Mouse (Mus musculus) intestine, postnatal 0 days (tissue): ENCODE results near the gene Sytl2. TPM values are rescaled to one million over a fixed set of nuclear protein-coding genes. Genes with fewer than 3 reads are reported as not detected.

Source experiments
- ATAC-seq: fragments of 200-750 bp; cut with Nextera tagmentation; 2 replicates; pipeline ENCODE4 v1.8.0; 2017; ENCODE audit warnings: mild to moderate bottlenecking, moderate TSS enrichment, moderate library complexity
- H3K27ac ChIP-seq: fragments of 300-500 bp; sonication (generic); 2 replicates; pipeline ENCODE4 v1.5.1; 2014; ENCODE audit warnings: mild to moderate bottlenecking, low read depth, low read length, moderate library complexity
- H3K27me3 ChIP-seq: fragments of 300-500 bp; sonication (generic); replicated peaks from 2 replicates; pipeline ENCODE4 v1.6.1; 2014; ENCODE audit warnings: low read length, mixed read lengths; ENCODE audit not compliant: control insufficient read depth, insufficient read depth
- H3K36me3 ChIP-seq: fragments of 300-500 bp; sonication (generic); 2 replicates; pipeline ENCODE4 v1.6.1; 2014; ENCODE audit warnings: mild to moderate bottlenecking, moderate library complexity; ENCODE audit not compliant: control insufficient read depth, insufficient read depth
- H3K4me1 ChIP-seq: fragments of 300-500 bp; sonication (generic); replicated peaks from 2 replicates; pipeline ENCODE4 v1.6.1; 2014; ENCODE audit warnings: antibody characterized with exemption, low read length, mixed read lengths; ENCODE audit not compliant: control insufficient read depth, insufficient read depth
- H3K4me2 ChIP-seq: fragments of 300-500 bp; sonication (generic); replicated peaks from 2 replicates; pipeline ENCODE4 v1.6.1; 2014; ENCODE audit warnings: low read depth, mild to moderate bottlenecking, moderate library complexity
- H3K4me3 ChIP-seq: fragments of 300-500 bp; sonication (generic); 2 replicates; pipeline ENCODE4 v1.5.1; 2014; ENCODE audit warnings: low read depth, low read length
- H3K9ac ChIP-seq: fragments of 300-500 bp; sonication (generic); 2 replicates; pipeline ENCODE4 v1.6.1; 2014; ENCODE audit warnings: mild to moderate bottlenecking, low read depth, low read length
- H3K9me3 ChIP-seq: fragments of 300-500 bp; sonication (generic); 2 replicates; pipeline ENCODE4 v1.6.1; 2016; ENCODE audit warnings: mixed run types; ENCODE audit not compliant: control insufficient read depth
- CTCF ChIP-seq: sonication (generic); IDR thresholded peaks from 2 replicates; pipeline ENCODE4 v1.5.1; 2016; ENCODE audit warnings: low read depth, mild to moderate bottlenecking, control low read depth, antibody characterized with exemption, moderate library complexity
- WGBS: fragments of 180-500 bp; shearing (Covaris S2); extraction: QIAGEN DNeasy Blood & Tissue Kit; methylation state at CpG from one replicate; pipeline ENCODE4 v1.1.7; 2014; 5-methylcytosine and 5-hydroxymethylcytosine counted together
- polyA plus RNA-seq: library from polyadenylated mRNA; unstranded; fragments of >200 nt; fragmentation: Nextera tagmentation; extraction: Ambion mirVana; gene quantifications from 2 replicates; pipeline ENCODE4 v1.2.1, GENCODE M21; 2015

Sytl2 gene
- polyA plus RNA-seq, 1 experiment from 2014 or later, result 7.0 TPM

DNA sequence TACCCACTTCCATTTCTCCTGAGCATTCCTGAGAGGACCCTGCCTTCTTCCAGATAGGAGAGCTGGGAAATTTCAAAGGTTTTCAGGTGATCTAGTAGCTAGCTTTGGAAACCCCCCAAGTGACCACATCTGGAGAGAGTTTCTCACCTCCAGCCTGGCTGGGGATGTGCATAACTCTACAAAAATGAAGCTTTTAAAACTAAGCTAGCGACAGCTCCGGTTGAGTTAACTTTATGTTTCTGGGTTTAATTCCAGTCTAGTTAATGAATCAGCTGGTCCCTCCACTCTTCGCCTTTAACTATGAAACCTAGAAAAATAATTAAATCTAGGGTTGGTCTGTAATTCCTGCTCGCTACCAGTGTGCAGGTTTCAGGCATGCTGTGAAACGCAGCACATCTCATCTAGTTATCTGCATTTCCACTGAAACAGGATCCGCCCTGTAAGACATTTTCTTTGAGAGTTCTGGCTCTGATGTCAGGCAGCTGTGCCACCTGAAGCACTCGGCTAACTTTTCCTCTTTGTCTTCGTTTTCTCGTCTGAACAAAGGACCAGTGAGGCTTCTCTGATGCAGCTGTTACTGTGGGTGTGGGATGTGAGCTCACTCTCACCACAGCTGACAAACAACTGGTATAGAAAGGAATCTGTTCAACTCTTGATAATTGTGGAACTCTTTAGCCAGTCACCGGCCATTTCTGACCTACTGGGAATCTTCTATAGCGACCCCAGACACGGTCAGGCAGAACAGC lies 39.3 kb downstream of the Sytl2 start:
- no peaks in the 10 kb centered on the region for H3K36me3 ChIP-seq
- H3K4me1 ChIP-seq, result no peaks in the 10 kb centered on the region
- H3K27me3 ChIP-seq, result no peaks in the 10 kb centered on the region
- ATAC-seq, result no peak
- H3K27ac ChIP-seq, result no peak overlapping the region
- no peak overlapping the region for H3K4me2 ChIP-seq
- WGBS, result 70% methylated on average over 12 of the region's 12 CpGs
- H3K4me3 ChIP-seq, result no peak overlapping the region
- no peak overlapping the region for H3K9ac ChIP-seq
- no peak for TF ChIP-seq CTCF
- no peaks in the 10 kb centered on the region for H3K9me3 ChIP-seq

DNA sequence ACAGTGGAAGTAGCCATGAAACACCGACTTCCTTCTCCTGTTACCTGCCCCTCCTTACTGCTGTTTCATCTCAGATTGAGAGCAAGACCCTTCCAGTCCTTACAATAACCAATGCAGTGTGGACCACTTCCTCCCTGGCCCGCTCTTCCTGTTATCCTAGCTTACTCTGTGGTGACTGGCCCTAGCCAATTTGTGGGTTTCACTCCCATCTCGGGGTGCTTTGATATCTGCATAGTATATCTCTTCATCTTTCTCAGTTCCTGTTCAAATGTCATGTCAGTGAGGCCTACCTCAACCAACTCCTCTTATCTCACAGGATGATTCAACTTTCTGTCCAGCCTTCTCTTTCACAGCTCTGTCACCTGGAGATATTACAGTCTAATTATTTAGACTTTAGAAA lies 42.9 kb downstream of the Sytl2 start:
- no peak for TF ChIP-seq CTCF
- 67% methylated on average over 3 of the region's 3 CpGs for WGBS

DNA sequence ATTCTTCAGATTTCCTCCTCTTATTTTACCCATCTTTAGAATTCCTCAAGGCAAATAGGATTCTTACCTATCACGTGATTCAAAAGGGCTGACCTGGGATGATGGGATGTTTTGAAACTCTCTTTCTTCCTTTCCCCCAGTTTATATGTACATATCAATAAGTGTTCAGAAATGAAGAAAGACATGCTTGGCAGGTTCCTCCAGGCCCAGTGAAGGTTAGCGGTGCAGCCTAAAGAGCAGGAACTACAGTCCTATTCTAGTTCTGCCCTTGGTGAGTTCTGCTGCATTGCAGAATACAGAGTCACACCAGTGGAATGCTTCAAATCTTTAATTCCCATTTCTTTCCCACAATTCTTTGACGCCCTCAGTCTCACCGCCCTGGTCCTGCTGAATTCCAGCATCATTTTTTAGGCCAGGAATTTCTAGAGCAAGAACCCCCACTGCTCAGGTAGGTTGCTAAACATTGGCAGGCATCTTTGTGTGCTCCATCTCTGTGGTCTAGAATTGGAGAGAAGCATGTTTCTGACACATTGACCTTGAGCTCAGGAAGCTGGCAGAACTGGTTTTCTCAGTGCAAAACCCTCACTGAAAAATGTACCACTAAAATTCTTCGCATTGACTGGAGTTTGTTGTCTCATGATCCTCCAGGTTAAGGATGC lies 45.9 kb downstream of the Sytl2 start:
- Histone ChIP-seq H3K9ac (no peak overlapping the region), H3K9me3 (no peaks in the 10 kb centered on the region), H3K4me3 (no peak overlapping the region), H3K36me3 (no peaks in the 10 kb centered on the region), H3K27ac (no peak overlapping the region), H3K4me2 (no peak overlapping the region), H3K4me1 (no peaks in the 10 kb centered on the region), H3K27me3 (no peaks in the 10 kb centered on the region)
- ATAC-seq, result no peak
- no peak for TF ChIP-seq CTCF
- WGBS, result 80% methylated on average over 5 of the region's 5 CpGs

More for the DNA sequence above, 42.9 kb downstream of the Sytl2 start:
- Histone ChIP-seq H3K4me2 (no peak overlapping the region), H3K27ac (no peak overlapping the region), H3K36me3 (no peaks in the 10 kb centered on the region), H3K4me3 (no peak overlapping the region), H3K9ac (no peak overlapping the region), H3K9me3 (no peaks in the 10 kb centered on the region), H3K27me3 (no peaks in the 10 kb centered on the region), H3K4me1 (no peaks in the 10 kb centered on the region)
- no peak for ATAC-seq

DNA sequence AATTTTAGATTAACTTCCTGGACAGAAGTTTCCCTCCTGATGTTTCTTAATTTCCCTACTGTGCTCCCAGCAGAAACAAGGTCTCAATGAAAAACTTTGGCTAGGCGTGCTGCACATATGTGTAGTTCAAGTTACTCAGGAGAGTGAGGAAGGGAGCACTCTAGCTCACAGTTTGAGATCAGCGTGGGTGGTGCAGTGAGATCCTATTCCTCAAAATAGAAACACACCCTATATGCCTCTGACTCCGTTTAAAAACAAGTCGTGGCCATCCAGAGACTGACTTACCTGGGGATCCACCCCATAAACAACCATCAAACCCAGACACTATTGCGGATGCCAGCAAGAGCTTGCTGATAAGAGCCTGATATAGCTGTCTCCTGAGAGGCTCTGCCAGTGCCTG lies 47.0 kb downstream of the Sytl2 start:
- Histone ChIP-seq H3K4me1 (no peaks in the 10 kb centered on the region), H3K9ac (no peak overlapping the region), H3K9me3 (no peaks in the 10 kb centered on the region), H3K36me3 (no peaks in the 10 kb centered on the region), H3K27ac (no peak overlapping the region), H3K27me3 (no peaks in the 10 kb centered on the region), H3K4me3 (no peak overlapping the region), H3K4me2 (no peak overlapping the region)
- no peak for ATAC-seq
- 56% methylated on average over 5 of the region's 5 CpGs for WGBS
- TF ChIP-seq CTCF, result no peak

DNA sequence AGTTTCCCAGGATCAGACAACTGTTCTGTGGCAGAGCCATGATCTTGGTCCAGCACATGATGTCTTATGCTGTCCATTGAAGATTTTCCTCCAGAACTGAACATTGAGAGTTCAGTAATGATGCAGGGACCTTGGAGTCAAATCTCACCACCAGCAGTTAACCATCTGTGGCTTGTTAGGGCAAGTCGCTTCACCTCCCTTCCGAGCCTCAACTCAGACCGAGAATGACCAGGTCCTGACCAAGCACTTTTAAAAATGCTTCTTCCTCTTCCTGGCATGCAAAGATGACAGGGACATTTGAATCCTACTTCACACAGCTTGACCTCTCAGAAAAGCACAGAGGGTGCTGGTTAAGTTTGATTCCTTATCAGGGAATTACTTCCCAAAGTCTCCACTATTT lies 50.1 kb downstream of the Sytl2 start:
- H3K9ac ChIP-seq, result no peak overlapping the region
- 91% methylated on average over 3 of the region's 3 CpGs for WGBS
- H3K27ac ChIP-seq, result no peak overlapping the region
- no peak for TF ChIP-seq CTCF
- no peak overlapping the region for H3K4me2 ChIP-seq
- no peaks in the 10 kb centered on the region for H3K27me3 ChIP-seq
- H3K9me3 ChIP-seq, result no peaks in the 10 kb centered on the region
- ATAC-seq, result no peak
- no peaks in the 10 kb centered on the region for H3K36me3 ChIP-seq
- no peak overlapping the region for H3K4me3 ChIP-seq
- no peaks in the 10 kb centered on the region for H3K4me1 ChIP-seq

DNA sequence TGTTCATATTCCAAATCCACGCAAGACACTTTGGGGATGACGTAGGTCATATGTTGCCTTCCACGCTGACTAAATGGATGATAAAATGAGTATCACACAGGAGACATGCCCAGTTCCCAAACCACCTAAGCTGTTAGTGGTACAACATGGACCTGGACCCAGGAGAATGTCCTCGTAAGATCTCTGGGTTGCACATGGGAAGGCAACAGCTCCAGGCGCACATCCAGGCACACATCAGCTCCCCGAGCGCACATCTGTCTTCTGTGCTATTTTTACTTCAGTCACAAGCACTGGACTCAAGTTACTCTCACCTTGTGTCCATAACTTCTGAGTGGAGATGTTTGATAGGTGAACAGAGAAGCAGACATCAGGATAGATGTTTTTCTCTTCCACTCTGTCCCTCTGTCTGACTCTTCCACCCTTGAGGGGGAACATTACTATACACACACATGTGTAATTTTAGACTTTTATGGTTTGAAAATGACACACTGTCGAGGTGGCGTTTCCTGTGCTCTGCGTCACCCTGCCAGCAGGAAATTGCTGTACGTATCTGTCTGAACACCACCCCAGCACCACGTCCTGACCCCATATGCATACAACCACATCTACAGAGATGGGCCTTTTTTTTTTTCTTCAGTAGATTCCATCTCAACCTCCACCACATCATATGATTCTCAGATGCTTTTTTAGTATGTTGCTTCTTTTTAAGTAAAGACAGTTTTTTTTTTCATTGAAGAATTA lies 51.6 kb downstream of the Sytl2 start:
- H3K36me3 ChIP-seq, result no peaks in the 10 kb centered on the region
- 72% methylated on average over 12 of the region's 12 CpGs for WGBS
- no peak overlapping the region for H3K27ac ChIP-seq
- H3K4me3 ChIP-seq, result no peak overlapping the region
- H3K4me2 ChIP-seq, result no peak overlapping the region
- no peaks in the 10 kb centered on the region for H3K9me3 ChIP-seq
- no peak overlapping the region for H3K9ac ChIP-seq
- no peaks in the 10 kb centered on the region for H3K27me3 ChIP-seq
- no peak for ATAC-seq
- TF ChIP-seq CTCF, result no peak
- no peaks in the 10 kb centered on the region for H3K4me1 ChIP-seq
